8 mouse cellular contexts compared by ENCODE assay signal in the genomic region with DNA sequence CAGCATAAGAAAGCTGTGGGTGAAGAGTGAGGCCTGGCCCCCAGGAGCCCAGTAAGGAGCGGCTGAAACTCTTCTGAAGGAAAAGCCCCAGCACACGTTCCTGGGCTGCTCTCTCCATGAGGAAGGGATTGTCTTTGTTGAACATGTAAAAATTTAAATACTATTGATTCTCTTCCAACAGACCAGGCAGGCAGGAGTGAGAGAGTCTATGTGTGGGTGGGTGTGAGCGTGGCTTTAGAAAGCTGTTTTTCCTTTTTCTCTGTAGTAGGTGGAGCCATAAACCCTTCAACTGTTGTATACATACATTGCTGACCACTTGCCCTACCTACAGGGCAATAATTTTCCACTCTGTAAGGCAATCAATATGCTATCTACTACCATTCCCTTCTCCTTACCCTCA.
DNase-seq lines count a peak whose midpoint lies in the region; ATAC-seq lines count a peak whose summit lies in the region.

No protein-coding gene starts in this region.

- H3K4me2 ChIP-seq in forebrain, embryonic 16.5 days (ENCODE audit: low read length) = peak overlapping the region; percentile 52
- H3K4me2 ChIP-seq in midbrain, embryonic 11.5 days = peak overlapping the region; percentile 68; the same call in 1 of the 2 replicates

- no peaks in the 10 kb centered on the region for H3K36me3 ChIP-seq in heart, embryonic 10.5 days
- H3K36me3 ChIP-seq in forebrain, embryonic 16.5 days (ENCODE audit: control insufficient read depth, insufficient read depth) = no peaks in the 10 kb centered on the region
- H3K36me3 ChIP-seq in midbrain, embryonic 11.5 days (ENCODE audit: control insufficient read depth, insufficient read depth, low read length) = no peaks in the 10 kb centered on the region

- 71% methylated on average over 3 of the region's 3 CpGs for WGBS in heart, embryonic 10.5 days
- 15% methylated on average over 3 of the region's 3 CpGs for WGBS in forebrain, embryonic 16.5 days
- WGBS in midbrain, embryonic 11.5 days = 29% methylated on average over 3 of the region's 3 CpGs

- H3K27me3 ChIP-seq in heart, embryonic 10.5 days (ENCODE audit: insufficient read depth, poor library complexity, severe bottlenecking) = no peaks in the 10 kb centered on the region
- no peaks in the 10 kb centered on the region for H3K27me3 ChIP-seq in forebrain, embryonic 16.5 days (replicated peaks; ENCODE audit: control insufficient read depth, insufficient read depth, low read length)
- 0 out of 2 replicates have a peak, but pooled peaks cover 2% of the 10 kb centered on the region for H3K27me3 ChIP-seq in midbrain, embryonic 11.5 days (ENCODE audit: control insufficient read depth, insufficient read depth, low read length)

- no peak overlapping the region; the same call in 1 of the 2 replicates for H3K4me3 ChIP-seq in heart, embryonic 10.5 days
- H3K4me3 ChIP-seq in forebrain, embryonic 16.5 days (replicated peaks; ENCODE audit: low read length) = no peak overlapping the region
- no peak overlapping the region for H3K4me3 ChIP-seq in midbrain, embryonic 11.5 days (ENCODE audit: low read depth, low read length)

- peak overlapping the region; percentile 92; the same call in 1 of the 2 replicates for H3K27ac ChIP-seq in heart, embryonic 10.5 days
- peak overlapping the region; percentile 97 for H3K27ac ChIP-seq in forebrain, embryonic 16.5 days (ENCODE audit: low read length)
- peak overlapping the region; percentile 45; the same call in 1 of the 2 replicates for H3K27ac ChIP-seq in midbrain, embryonic 11.5 days (ENCODE audit: low read depth, low read length)

- H3K9ac ChIP-seq in forebrain, embryonic 16.5 days (replicated peaks; ENCODE audit: low read depth, low read length) = 0 out of 2 replicates have a peak overlapping the region, but pooled peaks have one; percentile 21
- no peak overlapping the region for H3K9ac ChIP-seq in midbrain, embryonic 11.5 days (ENCODE audit: low read length)

- H3K4me1 ChIP-seq in heart, embryonic 10.5 days = no peaks in the 10 kb centered on the region
- H3K4me1 ChIP-seq in forebrain, embryonic 16.5 days (replicated peaks; ENCODE audit: control insufficient read depth, insufficient read depth, low read length) = peaks cover 10% of the 10 kb centered on the region
- peaks cover 4% of the 10 kb centered on the region; the same call in 1 of the 2 replicates for H3K4me1 ChIP-seq in midbrain, embryonic 11.5 days (ENCODE audit: control insufficient read depth, insufficient read depth, low read length)

- no peaks in the 10 kb centered on the region for H3K9me3 ChIP-seq in heart, embryonic 10.5 days
- no peaks in the 10 kb centered on the region for H3K9me3 ChIP-seq in forebrain, embryonic 16.5 days (ENCODE audit: control insufficient read depth, low read length)
- no peaks in the 10 kb centered on the region for H3K9me3 ChIP-seq in midbrain, embryonic 11.5 days (ENCODE audit: control insufficient read depth, low read length)

- ATAC-seq in forebrain, embryonic 16.5 days = peak; percentile 9
- no peak for ATAC-seq in midbrain, embryonic 11.5 days (ENCODE audit: low FRiP score)

- no peak for DNase-seq in heart, embryonic 10.5 days (ENCODE audit: low spot score)
- no peak for DNase-seq in heart, postnatal 4 days
- DNase-seq in Muller cell, postnatal 12 days (ENCODE audit: inconsistent ontology term) = peak; percentile 8
- DNase-seq in midbrain, embryonic 11.5 days (ENCODE audit: low spot score, missing footprints) = peak; percentile 92
- no peak for DNase-seq in adrenal gland, adult 2 months
- no peak for DNase-seq in layer of hippocampus, adult 9-11 months
- DNase-seq in ovary, postnatal 36 days (ENCODE audit: low spot score) = no peak

Comparison
In these comparisons a context has a peak if more than half of its experiments do, and no peak if none do; other contexts are left out.
1. DNase-seq: peak in Muller cell, postnatal 12 days (single experiment) and midbrain, embryonic 11.5 days (single experiment); none in heart, embryonic 10.5 days (single experiment), heart, postnatal 4 days (single experiment), adrenal gland, adult 2 months (single experiment), layer of hippocampus, adult 9-11 months (single experiment) and ovary, postnatal 36 days (single experiment).
2. H3K27ac ChIP-seq: peak in every context shown above with its lines; median percentile 97 in forebrain, embryonic 16.5 days; 92 in heart, embryonic 10.5 days; 45 in midbrain, embryonic 11.5 days.